Comparison of ENCODE assay signal across 8 mouse cellular contexts in the genomic region with DNA sequence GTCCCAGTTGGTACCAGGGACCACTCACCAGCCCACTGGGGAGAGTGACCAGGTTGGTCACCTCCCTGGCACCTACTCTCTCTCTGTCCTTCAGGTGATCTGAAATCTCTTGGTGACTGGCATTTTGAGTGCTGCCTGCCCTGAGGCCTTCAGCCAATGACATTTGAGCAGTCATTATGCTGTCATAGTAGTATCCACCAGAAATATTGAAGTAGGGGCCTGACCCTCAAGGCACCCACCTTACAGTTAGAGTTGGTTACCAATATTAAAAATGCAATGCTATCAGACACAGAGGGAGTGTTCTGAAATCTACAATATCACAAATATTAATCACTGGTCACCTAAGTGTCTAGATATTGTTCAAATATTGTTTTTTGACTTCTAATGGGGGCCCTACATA. TPM values are rescaled to one million over a fixed set of nuclear protein-coding genes. Genes with fewer than 3 reads are reported as not detected.
DNase-seq lines count a peak whose midpoint lies in the region; ATAC-seq and TF ChIP-seq lines count a peak whose summit lies in the region.

A gene (minus strand): TSS at position 101 of the 400 bp plus-strand sequence.

- H3K9ac ChIP-seq in CH12.LX (ENCODE audit: insufficient read depth, low read depth): no peak within 1 kb of the TSS
- no peak within 1 kb of the TSS for H3K9ac ChIP-seq in hindbrain, embryonic 15.5 days
- H3K9ac ChIP-seq in liver, embryonic 16.5 days (ENCODE audit: low read depth, low read length): no peak within 1 kb of the TSS

- no peak for ATAC-seq in hindbrain, embryonic 15.5 days (ENCODE audit: low FRiP score, low read depth)
- ATAC-seq in liver, embryonic 16.5 days (ENCODE audit: low read depth): no peak

- TF ChIP-seq CTCF in CH12.LX (conservative IDR thresholded peaks at IDR 0.05 in 1 of 2, IDR thresholded peaks at IDR 0.05 in 1 of 2; ENCODE audit: low read depth in 2 of 2, low read length in 2 of 2): no peak

- TF ChIP-seq EP300 in CH12.LX (IDR thresholded peaks at IDR 0.05; ENCODE audit: low read length): no peak

- in situ Hi-C loops in CH12.LX (cut with MboI; ENCODE audit: low pct_ligation_motif_present, low pct_unique_long_range_greater_than_20kb, low sequenced_read_pairs): no loop called here

- no peak for DNase-seq in gastrocnemius, postnatal 10 days
- no peak for DNase-seq in gastrocnemius, adult 8-10 months (ENCODE audit: low spot score in 2 of 2)
- DNase-seq in CH12.LX (ENCODE audit: extremely low read depth): no peak
- no peak for DNase-seq in forebrain, embryonic 10.5 days (ENCODE audit: extremely low spot score, low spot score)
- DNase-seq in cerebellum, adult 11 months: no peak
- no peak for DNase-seq in lung, postnatal 36 days

- peaks cover 2 to 4% of the 10 kb centered on the region in 2 experiments; a peak in 2 of 4 replicates for H3K4me1 ChIP-seq in CH12.LX (ENCODE audit: control insufficient read depth in 1 of 2, insufficient read depth in 2 of 2)
- no peaks in the 10 kb centered on the region for H3K4me1 ChIP-seq in forebrain, embryonic 10.5 days
- H3K4me1 ChIP-seq in hindbrain, embryonic 15.5 days (replicated peaks): no peaks in the 10 kb centered on the region
- H3K4me1 ChIP-seq in liver, embryonic 16.5 days (ENCODE audit: control insufficient read depth, low read depth, low read length): no peaks in the 10 kb centered on the region

- peaks cover 9% of the 10 kb centered on the region for H3K79me2 ChIP-seq in CH12.LX (replicated peaks; ENCODE audit: control insufficient read depth, extremely low read depth, insufficient read depth, poor library complexity, severe bottlenecking)

- no peaks in the 10 kb centered on the region for H3K9me3 ChIP-seq in CH12.LX (replicated peaks; ENCODE audit: low read length)
- no peaks in the 10 kb centered on the region for H3K9me3 ChIP-seq in forebrain, embryonic 10.5 days
- no peaks in the 10 kb centered on the region for H3K9me3 ChIP-seq in hindbrain, embryonic 15.5 days
- no peaks in the 10 kb centered on the region for H3K9me3 ChIP-seq in liver, embryonic 16.5 days (replicated peaks; ENCODE audit: control insufficient read depth, low read length)

- no peak within 1 kb of the TSS for H3K27ac ChIP-seq in CH12.LX (ENCODE audit: insufficient read depth, low read depth)
- no peak within 1 kb of the TSS for H3K27ac ChIP-seq in forebrain, embryonic 10.5 days
- no peak within 1 kb of the TSS for H3K27ac ChIP-seq in hindbrain, embryonic 15.5 days (replicated peaks)
- H3K27ac ChIP-seq in liver, embryonic 16.5 days (ENCODE audit: low read length): no peak within 1 kb of the TSS

- TF ChIP-seq POLR2A in CH12.LX (IDR thresholded peaks at IDR 0.05; ENCODE audit: low read depth, low read length): no peak

- no peak within 1 kb of the TSS for H3K4me3 ChIP-seq in CH12.LX (replicated peaks in 1 of 3; ENCODE audit: low read depth in 2 of 3, low read length in 2 of 3, poor library complexity in 1 of 3)
- no peak within 1 kb of the TSS for H3K4me3 ChIP-seq in forebrain, embryonic 10.5 days
- no peak within 1 kb of the TSS for H3K4me3 ChIP-seq in hindbrain, embryonic 15.5 days
- no peak within 1 kb of the TSS for H3K4me3 ChIP-seq in liver, embryonic 16.5 days (ENCODE audit: low read depth, low read length)

- no peak for TF ChIP-seq RAD21 in CH12.LX (IDR thresholded peaks at IDR 0.05; ENCODE audit: low read depth, low read length)

- H3K4me2 ChIP-seq in CH12.LX (ENCODE audit: insufficient read depth, low read depth, poor library complexity, severe bottlenecking): no peak within 1 kb of the TSS
- H3K4me2 ChIP-seq in hindbrain, embryonic 15.5 days: no peak within 1 kb of the TSS
- no peak within 1 kb of the TSS for H3K4me2 ChIP-seq in liver, embryonic 16.5 days (ENCODE audit: low read depth, low read length)

- H3K36me3 ChIP-seq in CH12.LX (replicated peaks in 1 of 2; ENCODE audit: control insufficient read depth in 1 of 2, insufficient read depth in 1 of 2, low read length in 1 of 2): no peaks in the 10 kb centered on the region
- no peaks in the 10 kb centered on the region for H3K36me3 ChIP-seq in forebrain, embryonic 10.5 days (replicated peaks)
- no peaks in the 10 kb centered on the region for H3K36me3 ChIP-seq in hindbrain, embryonic 15.5 days
- no peaks in the 10 kb centered on the region for H3K36me3 ChIP-seq in liver, embryonic 16.5 days (ENCODE audit: control insufficient read depth, insufficient read depth)

- dilution Hi-C loops in CH12.LX (cut with MboI; ENCODE audit: extremely low pct_ligation_motif_present, extremely low pct_unique_long_range_greater_than_20kb, low sequenced_read_pairs): no loop called here

- H3K27me3 ChIP-seq in CH12.LX (replicated peaks): no peaks in the 10 kb centered on the region
- no peaks in the 10 kb centered on the region for H3K27me3 ChIP-seq in forebrain, embryonic 10.5 days (ENCODE audit: poor library complexity, severe bottlenecking)
- H3K27me3 ChIP-seq in hindbrain, embryonic 15.5 days: no peaks in the 10 kb centered on the region
- no peaks in the 10 kb centered on the region for H3K27me3 ChIP-seq in liver, embryonic 16.5 days (ENCODE audit: control insufficient read depth, insufficient read depth, low read depth, low read length)

TF ChIP-seq in CH12.LX, 34 proteins besides CTCF, POLR2A, EP300 and RAD21:
- TF ChIP-seq TBP (conservative IDR thresholded peaks at IDR 0.05; ENCODE audit: low read depth, low read length) (no peak), TCF12 (IDR thresholded peaks at IDR 0.05; ENCODE audit: low read depth, low read length) (no peak), IRF4 (IDR thresholded peaks at IDR 0.05; ENCODE audit: low read depth, low read length) (no peak)
TF ChIP-seq in CH12.LX: peak in this region for 0.

RNA-seq across cellular contexts. Expression of the gene that starts here (rescaled TPM):
- total RNA-seq in gastrocnemius, postnatal 10 days (2021): 10 to 100 TPM; 42.5 to 48.9 TPM
- 1 to 10 TPM; 4.7 to 6.7 (median 5.5) TPM for total RNA-seq in gastrocnemius, adult 8-10 months (2022)
- total RNA-seq in CH12.LX (2012; rRNA removed) (192 and 208 TPM in 2 replicates), CH12.LX (2014; rRNA removed) (193 and 194 TPM in 2 replicates)
- polyA plus RNA-seq in CH12.LX (2012; ENCODE audit: insufficient read length, low read depth): 87.3 and 101 TPM in 2 replicates
- 275 and 278 TPM in 2 replicates for polyA plus RNA-seq in forebrain, embryonic 10.5 days (2016; fragmentation: Nextera tagmentation; extraction: Ambion mirVana)
- 103 and 110 TPM in 2 replicates for polyA plus RNA-seq in hindbrain, embryonic 15.5 days (2015; fragmentation: Nextera tagmentation; extraction: Ambion mirVana)
- 220 and 229 TPM in 2 replicates for polyA plus RNA-seq in liver, embryonic 16.5 days (2015; fragmentation: Nextera tagmentation; extraction: Ambion mirVana)

Comparison
In these comparisons a context has a peak if more than half of its experiments do, and no peak if none do; other contexts are left out.
1. RNA of the gene that starts here (total RNA-seq): 192 to 208 TPM in CH12.LX and 42.5 to 48.9 TPM in gastrocnemius, postnatal 10 days; 4.7 to 6.7 TPM in gastrocnemius, adult 8-10 months; every median in the first group is over 4 times any median in the second.